Mouse (Mus musculus): ENCODE data around the gene Galnt2. TPM values are rescaled to one million over a fixed set of nuclear protein-coding genes. Genes with fewer than 3 reads are reported as not detected.
A peak's percentile ranks its signal among the peaks of the same experiment; 100 is the strongest.

Galnt2 gene
- polyA plus RNA-seq, 1 experiment from 2014 or later: 54.3 TPM

- DNase-seq (ENCODE audit: low spot score) (no peak), ATAC-seq (no peak)
- no peaks in the 10 kb centered on the region for H3K36me3 ChIP-seq (ENCODE audit: insufficient read depth, low read length)
- no peaks in the 10 kb centered on the region for H3K27me3 ChIP-seq (replicated peaks; ENCODE audit: insufficient read depth, low read length)
- H3K4me3 ChIP-seq (ENCODE audit: low read depth, low read length): no peak overlapping the region
- H3K4me2 ChIP-seq (replicated peaks; ENCODE audit: low read depth, low read length): no peak overlapping the region
- no peak overlapping the region for H3K27ac ChIP-seq (ENCODE audit: low read length)
- 60% methylated on average over 4 of the region's 4 CpGs for WGBS
- H3K9me3 ChIP-seq (ENCODE audit: low read length): no peaks in the 10 kb centered on the region
- H3K4me1 ChIP-seq (ENCODE audit: insufficient read depth, low read depth, low read length): no peaks in the 10 kb centered on the region; the same call in 1 of the 2 replicates
- H3K9ac ChIP-seq (replicated peaks; ENCODE audit: low read depth): no peak overlapping the region
- TF ChIP-seq EP300 (IDR thresholded peaks at IDR 0.05): no peak
- TF ChIP-seq CTCF (IDR thresholded peaks at IDR 0.05): peak; percentile 57
Observed at GRCm38 (mm10) chr8:124286461-124287124, 55.4 kb downstream of the Galnt2 start.

GRCm38 (mm10) chr8:124288215-124288864 lies 57.1 kb downstream of the Galnt2 start:
- no peak for ATAC-seq
- Histone ChIP-seq H3K27ac (ENCODE audit: low read length) (no peak overlapping the region), H3K9me3 (ENCODE audit: low read length) (no peaks in the 10 kb centered on the region)

GRCm38 (mm10) chr8:124289481-124290050 lies 58.4 kb downstream of the Galnt2 start:
- Histone ChIP-seq H3K4me1 (ENCODE audit: insufficient read depth, low read depth, low read length) (peaks cover 4% of the 10 kb centered on the region; the same call in 1 of the 2 replicates), H3K36me3 (ENCODE audit: insufficient read depth, low read length) (no peaks in the 10 kb centered on the region)
- WGBS: 85% methylated on average over 5 of the region's 5 CpGs

More at GRCm38 (mm10) chr8:124288215-124288864, 57.1 kb downstream of the Galnt2 start:
- no peak for TF ChIP-seq EP300 (IDR thresholded peaks at IDR 0.05)
- TF ChIP-seq CTCF (IDR thresholded peaks at IDR 0.05): no peak
- Histone ChIP-seq H3K36me3 (ENCODE audit: insufficient read depth, low read length) (no peaks in the 10 kb centered on the region), H3K9ac (replicated peaks; ENCODE audit: low read depth) (no peak overlapping the region), H3K27me3 (replicated peaks; ENCODE audit: insufficient read depth, low read length) (no peaks in the 10 kb centered on the region), H3K4me3 (ENCODE audit: low read depth, low read length) (no peak overlapping the region), H3K4me2 (replicated peaks; ENCODE audit: low read depth, low read length) (no peak overlapping the region), H3K4me1 (ENCODE audit: insufficient read depth, low read depth, low read length) (no peaks in the 10 kb centered on the region; the same call in 1 of the 2 replicates)
- no peak for DNase-seq (ENCODE audit: low spot score)
- WGBS: 72% methylated on average over 4 of the region's 4 CpGs

GRCm38 (mm10) chr8:124290911-124291691 lies 59.9 kb downstream of the Galnt2 start:
- DNase-seq (ENCODE audit: low spot score) (no peak), ATAC-seq (no peak)
- no peak overlapping the region for H3K9ac ChIP-seq (replicated peaks; ENCODE audit: low read depth)
- no peak overlapping the region for H3K27ac ChIP-seq (ENCODE audit: low read length)
- no peaks in the 10 kb centered on the region for H3K36me3 ChIP-seq (ENCODE audit: insufficient read depth, low read length)
- TF ChIP-seq CTCF (IDR thresholded peaks at IDR 0.05) (peak; percentile 66), EP300 (IDR thresholded peaks at IDR 0.05) (no peak)
- no peak overlapping the region for H3K4me2 ChIP-seq (replicated peaks; ENCODE audit: low read depth, low read length)
- 93% methylated on average over 9 of the region's 9 CpGs for WGBS
- peaks cover 6% of the 10 kb centered on the region; the same call in 1 of the 2 replicates for H3K4me1 ChIP-seq (ENCODE audit: insufficient read depth, low read depth, low read length)
- H3K27me3 ChIP-seq (replicated peaks; ENCODE audit: insufficient read depth, low read length): no peaks in the 10 kb centered on the region
- H3K9me3 ChIP-seq (ENCODE audit: low read length): no peaks in the 10 kb centered on the region
- no peak overlapping the region for H3K4me3 ChIP-seq (ENCODE audit: low read depth, low read length)

More at GRCm38 (mm10) chr8:124289481-124290050, 58.4 kb downstream of the Galnt2 start:
- Histone ChIP-seq H3K27me3 (replicated peaks; ENCODE audit: insufficient read depth, low read length) (no peaks in the 10 kb centered on the region), H3K9ac (replicated peaks; ENCODE audit: low read depth) (no peak overlapping the region), H3K4me2 (replicated peaks; ENCODE audit: low read depth, low read length) (no peak overlapping the region), H3K4me3 (ENCODE audit: low read depth, low read length) (no peak overlapping the region), H3K9me3 (ENCODE audit: low read length) (no peaks in the 10 kb centered on the region), H3K27ac (ENCODE audit: low read length) (no peak overlapping the region)
- no peak for TF ChIP-seq CTCF (IDR thresholded peaks at IDR 0.05)
- no peak for TF ChIP-seq EP300 (IDR thresholded peaks at IDR 0.05)
- DNase-seq (ENCODE audit: low spot score): no peak
- no peak for ATAC-seq

- no peak overlapping the region for H3K27ac ChIP-seq (ENCODE audit: low read length)
- no peak for DNase-seq (ENCODE audit: low spot score)
- no peak overlapping the region for H3K9ac ChIP-seq (replicated peaks; ENCODE audit: low read depth)
- no peak for TF ChIP-seq CTCF (IDR thresholded peaks at IDR 0.05)
- TF ChIP-seq EP300 (IDR thresholded peaks at IDR 0.05): no peak
- no peak for ATAC-seq
- H3K4me3 ChIP-seq (ENCODE audit: low read depth, low read length): no peak overlapping the region
- H3K4me1 ChIP-seq (ENCODE audit: insufficient read depth, low read depth, low read length): peaks cover 6% of the 10 kb centered on the region; the same call in 1 of the 2 replicates
- H3K36me3 ChIP-seq (ENCODE audit: insufficient read depth, low read length): no peaks in the 10 kb centered on the region
- 82% methylated on average over 5 of the region's 5 CpGs for WGBS
- H3K27me3 ChIP-seq (replicated peaks; ENCODE audit: insufficient read depth, low read length): no peaks in the 10 kb centered on the region
- H3K9me3 ChIP-seq (ENCODE audit: low read length): no peaks in the 10 kb centered on the region
- no peak overlapping the region for H3K4me2 ChIP-seq (replicated peaks; ENCODE audit: low read depth, low read length)
Observed at GRCm38 (mm10) chr8:124291693-124292092, 60.5 kb downstream of the Galnt2 start.

- H3K27me3 ChIP-seq (replicated peaks; ENCODE audit: insufficient read depth, low read length): no peaks in the 10 kb centered on the region
- no peak overlapping the region for H3K27ac ChIP-seq (ENCODE audit: low read length)
- TF ChIP-seq CTCF (IDR thresholded peaks at IDR 0.05): no peak
- TF ChIP-seq EP300 (IDR thresholded peaks at IDR 0.05): no peak
- ATAC-seq: no peak
- DNase-seq (ENCODE audit: low spot score): no peak
- H3K9ac ChIP-seq (replicated peaks; ENCODE audit: low read depth): no peak overlapping the region
- no peak overlapping the region for H3K4me3 ChIP-seq (ENCODE audit: low read depth, low read length)
- no peak overlapping the region for H3K4me2 ChIP-seq (replicated peaks; ENCODE audit: low read depth, low read length)
- WGBS: 82% methylated on average over 9 of the region's 9 CpGs
- no peaks in the 10 kb centered on the region for H3K9me3 ChIP-seq (ENCODE audit: low read length)
- H3K36me3 ChIP-seq (ENCODE audit: insufficient read depth, low read length): no peaks in the 10 kb centered on the region
- peaks cover 6% of the 10 kb centered on the region; the same call in 1 of the 2 replicates for H3K4me1 ChIP-seq (ENCODE audit: insufficient read depth, low read depth, low read length)
Observed at GRCm38 (mm10) chr8:124292965-124293364, 61.8 kb downstream of the Galnt2 start.
